Mouse (Mus musculus): ENCODE data around the gene Crlf1.
"Not testable (repeated sequence)": the region's sequence is repeated elsewhere in the genome, so short reads cannot be mapped to it uniquely, and the experiment has no call there.

Gene Crlf1

GRCm38 (mm10) chr8:70494416-70494945 is 1.5 kb downstream of the Crlf1 start:
- no peak for DNase-seq (ENCODE audit: extremely low read depth, insufficient read length, low spot score)

- DNase-seq (ENCODE audit: extremely low read depth, insufficient read length, low spot score), result no peak
These were observed 2.2 kb downstream of the Crlf1 start for GRCm38 (mm10) chr8:70495001-70495770.

- DNase-seq (ENCODE audit: extremely low read depth, insufficient read length, low spot score), result no peak
These were observed 2.8 kb downstream of the Crlf1 start for GRCm38 (mm10) chr8:70495771-70496062.

GRCm38 (mm10) chr8:70500386-70501301 is 7.7 kb downstream of the Crlf1 start:
- DNase-seq (ENCODE audit: extremely low read depth, insufficient read length, low spot score), result no peak

- DNase-seq (ENCODE audit: extremely low read depth, insufficient read length, low spot score), result no peak
These were observed 9.0 kb downstream of the Crlf1 start for GRCm38 (mm10) chr8:70501820-70502529.

GRCm38 (mm10) chr8:70502540-70502939 is 9.6 kb downstream of the Crlf1 start:
- no peak for DNase-seq (ENCODE audit: extremely low read depth, insufficient read length, low spot score)

GRCm38 (mm10) chr8:70503062-70503750 is 10.2 kb downstream of the Crlf1 start:
- DNase-seq (ENCODE audit: extremely low read depth, insufficient read length, low spot score), result peak; percentile 74

GRCm38 (mm10) chr8:70504291-70504716 is 11.3 kb downstream of the Crlf1 start:
- DNase-seq (ENCODE audit: extremely low read depth, insufficient read length, low spot score), result peak; percentile 93

GRCm38 (mm10) chr8:70504851-70505250 is 11.9 kb downstream of the Crlf1 start:
- DNase-seq (ENCODE audit: extremely low read depth, insufficient read length, low spot score), result no peak

- DNase-seq (ENCODE audit: extremely low read depth, insufficient read length, low spot score), result no peak
These were observed 12.9 kb downstream of the Crlf1 start for GRCm38 (mm10) chr8:70505698-70506327.

- DNase-seq (ENCODE audit: extremely low read depth, insufficient read length, low spot score), result peak; percentile 97
These were observed 13.5 kb downstream of the Crlf1 start, which contains the start of gene Rex1bd for GRCm38 (mm10) chr8:70506328-70507026. Gene Rex1bd (minus strand): TSS chr8:70506752.

GRCm38 (mm10) chr8:70507027-70507393 is 14.1 kb downstream of the Crlf1 start:
- DNase-seq (ENCODE audit: extremely low read depth, insufficient read length, low spot score), result no peak

GRCm38 (mm10) chr8:70509281-70509952 is 16.5 kb downstream of the Crlf1 start:
- DNase-seq (ENCODE audit: extremely low read depth, insufficient read length, low spot score), result no peak

GRCm38 (mm10) chr8:70510228-70510915 is 17.4 kb downstream of the Crlf1 start, which contains the start of gene Uba52:
Gene Uba52 (minus strand): TSS chr8:70510801.
- peak; percentile 98 for DNase-seq (ENCODE audit: extremely low read depth, insufficient read length, low spot score)

GRCm38 (mm10) chr8:70511174-70511573 is 18.2 kb downstream of the Crlf1 start:
- DNase-seq (ENCODE audit: extremely low read depth, insufficient read length, low spot score), result not testable (repeated sequence)

GRCm38 (mm10) chr8:70511770-70512169 is 18.8 kb downstream of the Crlf1 start:
- DNase-seq (ENCODE audit: extremely low read depth, insufficient read length, low spot score), result no peak

- no peak for DNase-seq (ENCODE audit: extremely low read depth, insufficient read length, low spot score)
These were observed 19.4 kb downstream of the Crlf1 start for GRCm38 (mm10) chr8:70512253-70512903.

Measured in 3134 (cell line).